Mouse (Mus musculus) lung, postnatal 36 days (tissue): ENCODE data around the gene Znrd1.

Experiments
- DNase-seq: peaks from one replicate; pipeline ENCODE4 v3.0.0; 2022; ENCODE audit warnings: mixed read lengths

The Znrd1 gene

GRCm38 (mm10) chr17:36970316-36970890 is 12.0 kb upstream of the Znrd1 start:
- DNase-seq, result no peak

- DNase-seq, result no peak
These were observed 8.5 kb upstream of the Znrd1 start for GRCm38 (mm10) chr17:36966875-36967274.

GRCm38 (mm10) chr17:36961125-36961524 is 2.8 kb upstream of the Znrd1 start:
- no peak for DNase-seq

- no peak for DNase-seq
These were observed 525 bp upstream of the Znrd1 start for GRCm38 (mm10) chr17:36958884-36959283.

- DNase-seq, result peak; percentile 39
These were observed 5.3 kb downstream of the Znrd1 start for GRCm38 (mm10) chr17:36953062-36953461.

- no peak for DNase-seq
These were observed 5.7 kb downstream of the Znrd1 start for GRCm38 (mm10) chr17:36952631-36953030.

GRCm38 (mm10) chr17:36950981-36951947 is 7.1 kb downstream of the Znrd1 start, which contains the start of gene Ppp1r11:
Gene Ppp1r11, minus strand, starts transcription at chr17:36951741.
- peak; percentile 98 for DNase-seq

- no peak for DNase-seq
These were observed 9.1 kb downstream of the Znrd1 start for GRCm38 (mm10) chr17:36949265-36949664.

- no peak for DNase-seq
These were observed 10.1 kb downstream of the Znrd1 start for GRCm38 (mm10) chr17:36948286-36948685.

- DNase-seq, result peak; percentile 32
These were observed 11.1 kb downstream of the Znrd1 start for GRCm38 (mm10) chr17:36947051-36947819.

GRCm38 (mm10) chr17:36944121-36944775 is 14.1 kb downstream of the Znrd1 start:
- no peak for DNase-seq

GRCm38 (mm10) chr17:36943691-36944090 is 14.7 kb downstream of the Znrd1 start:
- no peak for DNase-seq

GRCm38 (mm10) chr17:36942791-36943471 is 15.4 kb downstream of the Znrd1 start, which contains the start of gene Rnf39:
Gene Rnf39, plus strand, starts transcription at chr17:36942918.
- DNase-seq, result peak; percentile 76

GRCm38 (mm10) chr17:36942391-36942790 is 16.0 kb downstream of the Znrd1 start:
- peak; percentile 88 for DNase-seq

GRCm38 (mm10) chr17:36938056-36938455 is 20.3 kb downstream of the Znrd1 start:
- no peak for DNase-seq

GRCm38 (mm10) chr17:36931806-36932205 is 26.6 kb downstream of the Znrd1 start:
- peak; percentile 63 for DNase-seq

GRCm38 (mm10) chr17:36931130-36931529 is 27.2 kb downstream of the Znrd1 start:
- DNase-seq, result no peak

GRCm38 (mm10) chr17:36930233-36930632 is 28.1 kb downstream of the Znrd1 start:
- no peak for DNase-seq

GRCm38 (mm10) chr17:36929236-36929932 is 29.0 kb downstream of the Znrd1 start:
- no peak for DNase-seq

GRCm38 (mm10) chr17:36927496-36928120 is 30.8 kb downstream of the Znrd1 start:
- no peak for DNase-seq

GRCm38 (mm10) chr17:36923491-36923890 is 34.9 kb downstream of the Znrd1 start:
- no peak for DNase-seq
